Mouse (Mus musculus) embryonic facial prominence, embryonic 15.5 days (tissue): Measurements from ENCODE around the gene Rnf224. TPM values are rescaled to one million over a fixed set of nuclear protein-coding genes. Genes with fewer than 3 reads are reported as not detected.

Source experiments
- ATAC-seq: fragments of 200-750 bp; cut with Nextera tagmentation; 2 replicates; pipeline ENCODE4 v1.8.0; 2017; ENCODE audit warnings: low read depth, moderate TSS enrichment; ENCODE audit not compliant: insufficient number of reproducible peaks, low FRiP score, low TSS enrichment
- H3K27ac ChIP-seq: fragments of 300-500 bp; sonication (generic); replicated peaks from 2 replicates; pipeline ENCODE4 v1.5.1; 2015; ENCODE audit warnings: mild to moderate bottlenecking, inconsistent platforms
- H3K27me3 ChIP-seq: fragments of 300-500 bp; sonication (generic); 2 replicates; pipeline ENCODE4 v1.6.1; 2015; ENCODE audit warnings: inconsistent platforms
- H3K36me3 ChIP-seq: fragments of 300-500 bp; sonication (generic); 2 replicates; pipeline ENCODE4 v1.6.1; 2015; ENCODE audit warnings: mild to moderate bottlenecking, inconsistent platforms
- H3K4me1 ChIP-seq: fragments of 300-500 bp; sonication (generic); 2 replicates; pipeline ENCODE4 v1.6.1; 2015; ENCODE audit warnings: inconsistent platforms
- H3K4me2 ChIP-seq: fragments of 300-500 bp; sonication (generic); replicated peaks from 2 replicates; pipeline ENCODE4 v1.6.1; 2015; ENCODE audit warnings: mild to moderate bottlenecking, inconsistent platforms
- H3K4me3 ChIP-seq: fragments of 300-500 bp; sonication (generic); replicated peaks from 2 replicates; pipeline ENCODE4 v1.5.1; 2015; ENCODE audit warnings: mild to moderate bottlenecking, inconsistent platforms
- H3K9ac ChIP-seq: fragments of 300-500 bp; sonication (generic); 2 replicates; pipeline ENCODE4 v1.6.1; 2015; ENCODE audit warnings: inconsistent platforms
- H3K9me3 ChIP-seq: fragments of 300-500 bp; sonication (generic); replicated peaks from 2 replicates; pipeline ENCODE4 v1.6.1; 2016; ENCODE audit warnings: inconsistent platforms
- WGBS: fragments of 180-500 bp; shearing (Covaris S2); methylation state at CpG from one replicate; pipeline ENCODE4 v1.1.7; 2015; 5-methylcytosine and 5-hydroxymethylcytosine counted together
- polyA plus RNA-seq: library from polyadenylated mRNA; unstranded; fragments of >200 nt; fragmentation: Nextera tagmentation; extraction: Ambion mirVana; gene quantifications from 2 replicates; pipeline ENCODE4 v1.2.1, GENCODE M21; 2015

The Rnf224 gene
- 0.20 and 0.24 TPM in 2 replicates for polyA plus RNA-seq

DNA sequence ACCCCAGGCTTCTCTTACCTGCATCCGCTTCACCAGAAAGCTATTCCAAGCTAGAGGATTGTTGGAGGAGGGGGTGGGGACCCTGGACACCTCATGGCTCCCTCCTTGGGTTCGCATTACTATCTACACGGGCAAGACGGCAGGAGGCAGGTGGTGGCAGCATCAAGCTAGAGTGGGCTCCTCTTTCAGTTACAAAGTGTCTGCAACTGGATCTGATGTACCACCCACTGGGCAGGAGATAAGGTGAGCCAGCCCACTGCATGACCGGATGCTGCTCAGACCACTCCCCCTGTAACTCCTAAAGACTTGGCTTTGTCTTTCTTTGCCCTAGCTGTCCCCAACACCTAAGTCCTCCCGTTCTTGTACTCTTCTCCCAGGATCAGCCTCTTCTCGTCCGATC lies at the start of gene Rnf224:
TSS of gene Rnf224 (minus strand) at position 174 of the 400 bp plus-strand sequence.
- Histone ChIP-seq H3K9me3 (no peaks in the 10 kb centered on the region), H3K4me1 (peaks cover 15% of the 10 kb centered on the region), H3K4me2 (no peak within 1 kb of the TSS), H3K27ac (peak within 1 kb of the TSS; percentile 55; the same call in 1 of the 2 replicates), H3K36me3 (no peaks in the 10 kb centered on the region), H3K4me3 (no peak within 1 kb of the TSS), H3K27me3 (peaks cover 9% of the 10 kb centered on the region; the same call in 1 of the 2 replicates), H3K9ac (no peak within 1 kb of the TSS)
- ATAC-seq = no peak
- 27% methylated on average over 8 of the region's 8 CpGs for whole genome bisulfite sequencing

DNA sequence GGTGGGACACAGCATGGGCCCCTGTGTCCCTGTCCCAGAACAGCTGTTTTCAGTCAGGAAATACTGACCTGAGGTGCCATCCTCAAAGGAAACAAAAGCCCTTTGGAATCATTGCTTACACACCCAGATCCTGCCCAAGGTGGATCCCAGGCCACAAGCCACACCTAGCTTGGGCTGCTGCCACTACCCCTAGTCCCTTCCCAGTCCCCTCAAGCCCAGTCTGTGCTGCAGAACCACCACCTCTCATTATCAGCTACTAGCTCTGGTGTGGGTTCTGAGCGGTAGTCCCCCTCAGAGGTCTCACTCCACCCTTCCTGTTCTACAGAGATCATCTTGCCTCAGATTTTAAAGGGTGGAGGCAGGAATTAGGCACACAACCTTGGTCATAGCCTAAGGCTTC lies 49.7 kb upstream of the Rnf224 start:
- Histone ChIP-seq H3K4me3 (no peak overlapping the region), H3K9ac (no peak overlapping the region), H3K36me3 (peaks cover 41% of the 10 kb centered on the region), H3K4me1 (peaks cover 47% of the 10 kb centered on the region), H3K27me3 (peaks cover 40% of the 10 kb centered on the region), H3K27ac (peak overlapping the region; percentile 82), H3K9me3 (no peaks in the 10 kb centered on the region), H3K4me2 (peak overlapping the region; percentile 2; the same call in 1 of the 2 replicates)
- WGBS = 48% methylated on average over 1 of the region's 1 CpGs
- ATAC-seq = no peak

GRCm38 (mm10) chr2:25285551-25285950 lies 49.0 kb upstream of the Rnf224 start:
- Histone ChIP-seq H3K9ac (no peak overlapping the region), H3K4me1 (peaks cover 40% of the 10 kb centered on the region), H3K9me3 (no peaks in the 10 kb centered on the region), H3K36me3 (peaks cover 48% of the 10 kb centered on the region), H3K27ac (peak overlapping the region; percentile 82), H3K4me2 (no peak overlapping the region), H3K27me3 (peaks cover 32% of the 10 kb centered on the region), H3K4me3 (no peak overlapping the region)
- WGBS = 79% methylated on average over 2 of the region's 2 CpGs
- no peak for ATAC-seq

GRCm38 (mm10) chr2:25278928-25279882 lies 42.6 kb upstream of the Rnf224 start:
- no peak for ATAC-seq
- WGBS = 65% methylated on average over 13 of the region's 13 CpGs
- peaks cover 95% of the 10 kb centered on the region for H3K36me3 ChIP-seq
- no peak overlapping the region for H3K4me2 ChIP-seq
- H3K27me3 ChIP-seq = no peaks in the 10 kb centered on the region
- no peak overlapping the region for H3K27ac ChIP-seq
- H3K9me3 ChIP-seq = no peaks in the 10 kb centered on the region
- H3K4me1 ChIP-seq = peaks cover 1% of the 10 kb centered on the region
- no peak overlapping the region for H3K4me3 ChIP-seq
- H3K9ac ChIP-seq = no peak overlapping the region

GRCm38 (mm10) chr2:25273010-25273409 lies 36.4 kb upstream of the Rnf224 start:
- H3K27me3 ChIP-seq = no peaks in the 10 kb centered on the region
- H3K4me3 ChIP-seq = peak overlapping the region; percentile 87
- no peaks in the 10 kb centered on the region for H3K9me3 ChIP-seq
- peak overlapping the region; percentile 97 for H3K9ac ChIP-seq
- WGBS = 36% methylated on average over 16 of the region's 16 CpGs
- H3K4me2 ChIP-seq = peak overlapping the region; percentile 96
- peak overlapping the region; percentile 81 for H3K27ac ChIP-seq
- peaks cover 33% of the 10 kb centered on the region for H3K4me1 ChIP-seq
- H3K36me3 ChIP-seq = peaks cover 71% of the 10 kb centered on the region
- no peak for ATAC-seq

DNA sequence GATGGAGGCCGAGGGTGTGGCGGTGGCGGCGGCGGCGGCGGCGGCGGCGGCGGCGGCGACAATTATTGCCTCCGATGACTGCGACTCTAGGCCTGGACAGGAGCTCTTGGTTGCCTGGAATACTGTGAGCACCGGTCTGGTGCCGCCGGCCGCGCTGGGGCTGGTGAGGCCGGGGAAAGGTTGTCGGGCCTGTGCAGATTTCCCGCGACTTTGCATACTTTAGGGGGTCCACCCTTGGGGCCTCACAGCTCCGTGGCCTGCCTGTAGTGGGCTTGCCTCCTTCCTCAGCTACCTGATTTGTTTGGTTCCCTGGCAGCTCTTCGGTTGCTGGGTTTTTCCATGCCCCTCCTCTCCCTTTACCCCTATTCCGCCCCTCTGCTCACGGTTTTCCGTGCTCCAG lies 35.9 kb upstream of the Rnf224 start:
- peak overlapping the region; percentile 96 for H3K4me2 ChIP-seq
- peaks cover 33% of the 10 kb centered on the region for H3K4me1 ChIP-seq
- peak overlapping the region; percentile 81 for H3K27ac ChIP-seq
- peak overlapping the region; percentile 97 for H3K9ac ChIP-seq
- no peaks in the 10 kb centered on the region for H3K27me3 ChIP-seq
- H3K36me3 ChIP-seq = peaks cover 67% of the 10 kb centered on the region
- no peaks in the 10 kb centered on the region for H3K9me3 ChIP-seq
- ATAC-seq = peak; percentile 55
- H3K4me3 ChIP-seq = peak overlapping the region; percentile 87
- 1% methylated on average over 29 of the region's 29 CpGs for WGBS

- Histone ChIP-seq H3K4me3 (peak within 1 kb of the TSS; percentile 87), H3K4me2 (peak within 1 kb of the TSS; percentile 96), H3K9ac (peak within 1 kb of the TSS; percentile 97), H3K9me3 (no peaks in the 10 kb centered on the region), H3K36me3 (peaks cover 62% of the 10 kb centered on the region), H3K4me1 (peaks cover 38% of the 10 kb centered on the region), H3K27ac (peak within 1 kb of the TSS; percentile 90), H3K27me3 (no peaks in the 10 kb centered on the region)
- peak; percentile 93 for ATAC-seq
- WGBS = under 1% methylated on average over 55 of the region's 55 CpGs
These were observed 35.4 kb upstream of the Rnf224 start, which contains the start of the genes Ssna1 and Anapc2 for GRCm38 (mm10) chr2:25271827-25272511. TSS of gene Ssna1 (minus strand) at chr2:25272438. TSS of gene Anapc2 (plus strand) at chr2:25272478.

- H3K9ac ChIP-seq = no peak overlapping the region
- H3K36me3 ChIP-seq = peaks cover 30% of the 10 kb centered on the region
- no peak overlapping the region for H3K4me2 ChIP-seq
- no peak overlapping the region for H3K4me3 ChIP-seq
- no peak for ATAC-seq
- H3K27me3 ChIP-seq = peaks cover 17% of the 10 kb centered on the region
- WGBS = 64% methylated on average over 4 of the region's 4 CpGs
- no peaks in the 10 kb centered on the region for H3K9me3 ChIP-seq
- peaks cover 59% of the 10 kb centered on the region for H3K4me1 ChIP-seq
- no peak overlapping the region for H3K27ac ChIP-seq
These were observed 31.2 kb upstream of the Rnf224 start for GRCm38 (mm10) chr2:25267746-25268309.

DNA sequence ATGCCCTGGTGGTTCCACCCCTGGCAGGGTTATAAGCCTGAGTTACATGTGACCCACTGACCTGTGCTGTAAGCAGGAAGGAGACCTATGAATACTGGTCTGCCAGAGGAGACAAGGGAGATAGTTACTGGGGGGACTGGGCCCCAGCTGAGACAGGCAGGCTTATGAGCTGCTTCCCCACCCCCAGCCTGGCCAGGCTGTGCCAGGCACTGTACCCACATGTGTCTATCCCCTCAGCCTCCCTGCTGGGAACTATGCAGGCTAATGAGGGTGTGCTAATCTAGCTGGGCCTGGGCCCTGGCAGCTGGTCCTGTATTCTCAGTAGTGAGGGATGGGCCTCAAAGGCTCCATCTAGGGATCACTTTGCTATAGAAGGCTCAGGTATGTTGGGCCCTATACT lies 30.7 kb upstream of the Rnf224 start:
- H3K4me1 ChIP-seq = peaks cover 60% of the 10 kb centered on the region
- no peak for ATAC-seq

DNA sequence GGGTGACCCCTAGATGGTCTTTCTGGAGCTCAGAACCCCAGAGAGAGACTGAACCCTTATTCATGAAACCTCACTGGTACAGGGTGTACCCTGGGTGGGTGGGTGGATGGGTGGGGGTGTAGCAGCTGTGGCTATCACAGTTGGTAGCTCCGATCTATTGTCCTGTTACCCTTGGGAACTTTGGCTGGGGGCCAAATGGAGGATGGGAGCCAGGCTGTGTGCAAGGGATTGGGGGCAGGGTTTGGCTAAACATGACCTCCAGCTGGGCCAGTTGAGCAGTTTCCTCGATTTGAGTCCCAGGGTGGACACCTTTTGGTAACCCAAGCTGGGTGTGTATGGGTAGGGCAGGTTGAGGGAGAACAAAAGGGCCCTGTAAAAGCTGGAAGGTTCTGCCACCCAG lies 30.1 kb upstream of the Rnf224 start:
- Histone ChIP-seq H3K36me3 (peaks cover 30% of the 10 kb centered on the region), H3K4me1 (peaks cover 64% of the 10 kb centered on the region), H3K4me2 (no peak overlapping the region), H3K9me3 (no peaks in the 10 kb centered on the region), H3K27ac (no peak overlapping the region), H3K27me3 (peaks cover 17% of the 10 kb centered on the region), H3K9ac (no peak overlapping the region), H3K4me3 (no peak overlapping the region)
- 59% methylated on average over 2 of the region's 2 CpGs for WGBS
- ATAC-seq = no peak

More for the DNA sequence above, 30.7 kb upstream of the Rnf224 start:
- no peaks in the 10 kb centered on the region for H3K9me3 ChIP-seq
- no peak overlapping the region for H3K9ac ChIP-seq
- H3K27me3 ChIP-seq = peaks cover 17% of the 10 kb centered on the region
- peaks cover 30% of the 10 kb centered on the region for H3K36me3 ChIP-seq
- no peak overlapping the region for H3K4me2 ChIP-seq
- H3K4me3 ChIP-seq = no peak overlapping the region
- H3K27ac ChIP-seq = no peak overlapping the region
